Mouse (Mus musculus): Measurements from ENCODE around the gene Atxn7.

Atxn7 gene

GRCm38 (mm10) chr14:14064486-14065141 is 103.4 kb downstream of the Atxn7 start:
- Histone ChIP-seq H3K27me3 (ENCODE audit: control insufficient read depth, insufficient read depth, low read length, poor library complexity, severe bottlenecking) (no peaks in the 10 kb centered on the region), H3K36me3 (ENCODE audit: control insufficient read depth, insufficient read depth, low read length, poor library complexity, severe bottlenecking) (0 out of 2 replicates have a peak, but pooled peaks cover 1% of the 10 kb centered on the region)
- peak; percentile 2 for DNase-seq (ENCODE audit: low read depth, low spot score)

DNA sequence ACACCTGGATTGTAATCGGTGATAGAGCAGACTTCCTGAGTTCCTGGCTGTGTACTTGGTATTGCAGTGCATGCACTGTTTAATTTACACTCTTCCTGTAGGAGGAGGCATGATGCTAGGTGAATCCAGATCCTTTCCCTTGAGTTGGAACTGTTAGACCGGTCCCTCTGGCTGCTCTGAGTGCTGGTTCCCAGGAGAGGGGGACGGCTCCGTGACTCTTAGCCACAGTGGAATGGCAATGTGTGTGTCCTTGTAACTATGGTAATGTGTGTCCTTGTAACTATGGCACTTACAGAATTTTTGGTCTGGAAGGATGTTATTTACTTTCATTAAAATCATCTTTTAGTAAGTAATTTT is 103.9 kb downstream of the Atxn7 start:
- Histone ChIP-seq H3K36me3 (ENCODE audit: control insufficient read depth, insufficient read depth, low read length, poor library complexity, severe bottlenecking) (0 out of 2 replicates have a peak, but pooled peaks cover 1% of the 10 kb centered on the region), H3K27me3 (ENCODE audit: control insufficient read depth, insufficient read depth, low read length, poor library complexity, severe bottlenecking) (no peaks in the 10 kb centered on the region)
- DNase-seq (ENCODE audit: low read depth, low spot score): no peak

DNA sequence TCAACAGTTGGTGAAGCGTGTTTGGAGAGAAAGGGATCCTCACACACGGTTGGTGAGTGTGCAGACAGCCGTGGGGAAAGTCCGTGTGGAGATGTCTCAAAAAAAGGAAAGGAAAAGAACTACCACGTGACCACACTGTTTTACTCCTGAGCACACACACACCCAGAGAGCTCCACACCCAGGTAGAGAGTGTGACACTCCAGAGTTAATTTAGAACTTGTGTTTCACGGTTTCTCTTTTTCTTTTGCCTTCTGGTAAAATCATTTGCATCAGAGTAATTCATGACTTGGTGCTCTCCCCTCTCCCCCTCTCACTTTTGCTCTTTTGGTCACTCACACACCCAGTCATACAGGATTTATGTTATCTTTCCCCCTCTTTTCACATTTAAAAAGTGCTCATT is 105.0 kb downstream of the Atxn7 start:
- peak; percentile 15 for DNase-seq (ENCODE audit: low read depth, low spot score)
- Histone ChIP-seq H3K36me3 (ENCODE audit: control insufficient read depth, insufficient read depth, low read length, poor library complexity, severe bottlenecking) (0 out of 2 replicates have a peak, but pooled peaks cover 3% of the 10 kb centered on the region), H3K27me3 (ENCODE audit: control insufficient read depth, insufficient read depth, low read length, poor library complexity, severe bottlenecking) (no peaks in the 10 kb centered on the region)

DNA sequence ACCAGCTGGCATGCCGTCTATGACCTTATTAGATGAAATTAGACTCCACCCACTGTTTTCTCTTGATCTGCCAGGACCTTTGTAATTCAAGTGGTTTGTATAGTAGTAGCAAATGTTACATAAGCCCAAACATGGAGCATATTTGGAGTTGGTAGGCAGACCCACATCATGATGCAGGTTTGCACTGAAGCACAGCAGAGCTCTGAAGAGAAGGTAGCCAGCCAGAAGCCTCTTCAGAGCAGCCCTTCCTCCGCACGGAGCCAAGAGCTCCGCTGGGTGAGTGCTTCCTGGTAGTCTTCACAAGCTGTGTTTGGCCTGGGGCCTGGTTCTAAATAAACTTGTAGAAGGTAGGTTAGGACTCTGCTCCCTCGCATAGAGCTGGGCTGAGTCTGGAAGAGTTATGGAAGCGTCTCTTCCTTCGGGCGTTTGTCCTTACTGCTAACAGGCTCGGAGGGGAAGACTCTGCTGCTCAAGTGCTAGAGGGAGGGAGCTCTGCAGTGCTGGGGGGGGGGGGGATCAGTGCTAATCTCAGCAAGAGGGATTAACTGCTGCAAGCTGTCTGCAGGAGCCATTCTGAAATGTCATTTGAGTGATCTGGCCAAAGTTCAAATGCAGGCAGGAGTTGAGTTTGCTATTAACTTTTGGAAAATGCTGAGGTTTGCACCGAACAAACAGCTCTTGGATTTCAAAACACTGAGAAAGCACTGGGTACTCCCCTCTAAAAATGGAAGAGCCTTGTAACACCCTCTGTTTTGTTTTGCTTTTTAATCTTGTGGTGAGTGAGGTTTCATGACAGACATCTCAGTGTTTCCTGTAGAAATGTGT is 106.6 kb downstream of the Atxn7 start:
- peak; percentile 41 for DNase-seq (ENCODE audit: low read depth, low spot score)
- Histone ChIP-seq H3K27me3 (ENCODE audit: control insufficient read depth, insufficient read depth, low read length, poor library complexity, severe bottlenecking) (no peaks in the 10 kb centered on the region), H3K36me3 (ENCODE audit: control insufficient read depth, insufficient read depth, low read length, poor library complexity, severe bottlenecking) (0 out of 2 replicates have a peak, but pooled peaks cover 3% of the 10 kb centered on the region)

DNA sequence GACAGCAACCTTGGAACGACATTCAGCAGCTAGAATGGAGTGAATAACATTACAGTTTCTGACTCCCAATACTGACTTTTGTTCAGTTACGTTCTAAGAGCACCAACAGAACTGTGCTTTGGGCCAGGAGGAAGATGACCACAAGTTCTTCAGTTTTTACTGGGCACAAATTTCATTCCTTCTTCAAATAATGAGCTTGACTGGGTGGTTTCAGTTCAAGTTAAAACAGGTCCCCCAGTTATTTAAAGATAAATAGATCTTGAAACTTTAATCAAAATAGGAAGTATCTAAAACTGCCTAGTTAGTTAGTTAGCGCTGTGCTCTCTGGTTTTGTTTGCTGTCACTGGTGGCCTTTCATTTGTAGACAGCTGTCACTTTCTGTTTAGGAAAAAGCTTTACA is 107.3 kb downstream of the Atxn7 start:
- Histone ChIP-seq H3K27me3 (ENCODE audit: control insufficient read depth, insufficient read depth, low read length, poor library complexity, severe bottlenecking) (no peaks in the 10 kb centered on the region), H3K36me3 (ENCODE audit: control insufficient read depth, insufficient read depth, low read length, poor library complexity, severe bottlenecking) (0 out of 2 replicates have a peak, but pooled peaks cover 3% of the 10 kb centered on the region)
- peak; percentile 27 for DNase-seq (ENCODE audit: low read depth, low spot score)

DNA sequence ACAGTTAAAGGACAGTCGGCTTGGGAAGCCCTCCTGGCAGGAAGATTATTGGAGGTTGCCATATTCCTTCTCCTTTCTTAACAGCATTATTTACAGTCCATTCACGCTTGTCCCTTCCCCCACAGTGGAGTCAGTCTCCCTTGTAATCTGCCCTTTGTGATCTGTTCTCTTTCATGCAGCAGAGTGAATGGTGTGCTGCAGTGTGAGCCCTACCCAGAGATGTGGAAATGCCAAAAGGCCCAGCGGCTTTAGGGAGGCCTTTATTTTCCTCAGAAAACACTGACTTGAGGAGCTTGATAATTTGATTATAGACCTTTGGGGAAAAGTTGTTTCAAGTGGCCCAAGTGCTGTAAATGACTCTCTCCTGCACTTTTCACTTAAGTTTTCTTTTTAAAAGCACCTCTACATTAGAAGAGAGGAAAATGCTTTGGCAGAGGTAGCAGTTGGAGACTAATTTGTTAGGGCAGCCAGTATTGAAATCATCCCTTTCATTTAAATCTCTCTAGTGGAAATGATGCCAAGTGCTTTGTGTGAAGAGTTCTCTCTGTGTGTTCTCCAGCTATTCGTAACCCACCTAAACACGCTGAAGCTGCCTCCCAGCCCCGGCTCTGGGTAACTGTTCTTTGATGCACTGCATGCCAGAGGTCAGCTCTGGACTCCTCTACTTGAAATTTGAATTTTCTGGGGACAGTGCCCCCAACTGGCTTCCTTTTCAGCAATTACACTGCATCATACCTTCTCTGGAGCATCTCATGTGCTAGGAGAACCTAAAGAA is 109.5 kb downstream of the Atxn7 start:
- no peaks in the 10 kb centered on the region for H3K27me3 ChIP-seq (ENCODE audit: control insufficient read depth, insufficient read depth, low read length, poor library complexity, severe bottlenecking)
- DNase-seq (ENCODE audit: low read depth, low spot score): no peak
- H3K36me3 ChIP-seq (ENCODE audit: control insufficient read depth, insufficient read depth, low read length, poor library complexity, severe bottlenecking): 0 out of 2 replicates have a peak, but pooled peaks cover 3% of the 10 kb centered on the region

GRCm38 (mm10) chr14:14071456-14071855 is 110.2 kb downstream of the Atxn7 start:
- H3K27me3 ChIP-seq (ENCODE audit: control insufficient read depth, insufficient read depth, low read length, poor library complexity, severe bottlenecking): no peaks in the 10 kb centered on the region
- no peak for DNase-seq (ENCODE audit: low read depth, low spot score)
- H3K36me3 ChIP-seq (ENCODE audit: control insufficient read depth, insufficient read depth, low read length, poor library complexity, severe bottlenecking): 0 out of 2 replicates have a peak, but pooled peaks cover 3% of the 10 kb centered on the region

GRCm38 (mm10) chr14:14080604-14081194 is 119.5 kb downstream of the Atxn7 start:
- DNase-seq (ENCODE audit: low read depth, low spot score): no peak
- Histone ChIP-seq H3K36me3 (ENCODE audit: control insufficient read depth, insufficient read depth, low read length, poor library complexity, severe bottlenecking) (no peaks in the 10 kb centered on the region), H3K27me3 (ENCODE audit: control insufficient read depth, insufficient read depth, low read length, poor library complexity, severe bottlenecking) (no peaks in the 10 kb centered on the region)

- Histone ChIP-seq H3K27me3 (ENCODE audit: control insufficient read depth, insufficient read depth, low read length, poor library complexity, severe bottlenecking) (no peaks in the 10 kb centered on the region), H3K36me3 (ENCODE audit: control insufficient read depth, insufficient read depth, low read length, poor library complexity, severe bottlenecking) (peaks cover 2% of the 10 kb centered on the region; the same call in 1 of the 2 replicates)
- DNase-seq (ENCODE audit: low read depth, low spot score): no peak
These were observed 122.6 kb downstream of the Atxn7 start for GRCm38 (mm10) chr14:14083811-14084210.

GRCm38 (mm10) chr14:14086711-14087263 is 125.5 kb downstream of the Atxn7 start:
- H3K27me3 ChIP-seq (ENCODE audit: control insufficient read depth, insufficient read depth, low read length, poor library complexity, severe bottlenecking): no peaks in the 10 kb centered on the region
- peaks cover 13% of the 10 kb centered on the region for H3K36me3 ChIP-seq (ENCODE audit: control insufficient read depth, insufficient read depth, low read length, poor library complexity, severe bottlenecking)
- DNase-seq (ENCODE audit: low read depth, low spot score): no peak

GRCm38 (mm10) chr14:14087348-14087747 is 126.1 kb downstream of the Atxn7 start:
- Histone ChIP-seq H3K36me3 (ENCODE audit: control insufficient read depth, insufficient read depth, low read length, poor library complexity, severe bottlenecking) (peaks cover 13% of the 10 kb centered on the region), H3K27me3 (ENCODE audit: control insufficient read depth, insufficient read depth, low read length, poor library complexity, severe bottlenecking) (no peaks in the 10 kb centered on the region)
- DNase-seq (ENCODE audit: low read depth, low spot score): no peak

- no peak for DNase-seq (ENCODE audit: low read depth, low spot score)
- Histone ChIP-seq H3K27me3 (ENCODE audit: control insufficient read depth, insufficient read depth, low read length, poor library complexity, severe bottlenecking) (no peaks in the 10 kb centered on the region), H3K36me3 (ENCODE audit: control insufficient read depth, insufficient read depth, low read length, poor library complexity, severe bottlenecking) (peaks cover 13% of the 10 kb centered on the region)
These were observed 127.0 kb downstream of the Atxn7 start for GRCm38 (mm10) chr14:14088016-14088791.

- Histone ChIP-seq H3K36me3 (ENCODE audit: control insufficient read depth, insufficient read depth, low read length, poor library complexity, severe bottlenecking) (peaks cover 19% of the 10 kb centered on the region), H3K27me3 (ENCODE audit: control insufficient read depth, insufficient read depth, low read length, poor library complexity, severe bottlenecking) (no peaks in the 10 kb centered on the region)
- no peak for DNase-seq (ENCODE audit: low read depth, low spot score)
These were observed 129.3 kb downstream of the Atxn7 start for GRCm38 (mm10) chr14:14090571-14090970.

Data from splenic B cell, adult 2 months (primary cell).